Mouse (Mus musculus) bone marrow macrophage, adult 2 months (primary cell): Measurements from ENCODE around the gene Lhfpl2.
A peak's percentile ranks its signal among the peaks of the same experiment; 100 is the strongest.

Experiments used
- CTCF ChIP-seq: IDR thresholded peaks from 2 replicates; pipeline ENCODE4 v1.5.1; 2012; ENCODE audit warnings: low read depth, mild to moderate bottlenecking, low read length, moderate library complexity
- POLR2A ChIP-seq: IDR thresholded peaks from 2 replicates; pipeline ENCODE4 v1.6.1; 2012; ENCODE audit warnings: mild to moderate bottlenecking, low read depth, low read length, borderline replicate concordance

- peak; percentile 83; the same call in 1 of the 2 replicates for TF ChIP-seq POLR2A
- no peak for TF ChIP-seq CTCF
These were observed 116.3 kb downstream of the Lhfpl2 start for GRCm38 (mm10) chr13:94173633-94174576.
